Mouse (Mus musculus) stomach, embryonic 14.5 days (tissue): ENCODE data around the gene Ltbp4. TPM values are rescaled to one million over a fixed set of nuclear protein-coding genes. Genes with fewer than 3 reads are reported as not detected.

ENCODE experiments used
- ATAC-seq: fragments of 200-750 bp; cut with Nextera tagmentation; 2 replicates; pipeline ENCODE4 v1.8.0; 2017; ENCODE audit warnings: low read depth, moderate TSS enrichment; ENCODE audit not compliant: insufficient number of reproducible peaks, insufficient read depth, low FRiP score
- H3K27ac ChIP-seq: fragments of 300-500 bp; sonication (generic); 2 replicates; pipeline ENCODE4 v1.5.1; 2014; ENCODE audit warnings: mild to moderate bottlenecking, low read length, moderate library complexity, mixed read lengths
- H3K27me3 ChIP-seq: fragments of 300-500 bp; sonication (generic); 2 replicates; pipeline ENCODE4 v1.6.1; 2014; ENCODE audit warnings: low read length, control low read depth, mixed read lengths; ENCODE audit not compliant: control insufficient read depth, insufficient read depth
- H3K36me3 ChIP-seq: fragments of 300-500 bp; sonication (generic); 2 replicates; pipeline ENCODE4 v1.6.1; 2014; ENCODE audit warnings: mild to moderate bottlenecking, control low read depth, low read length, moderate library complexity, mixed read lengths; ENCODE audit not compliant: control insufficient read depth, insufficient read depth
- H3K4me1 ChIP-seq: fragments of 300-500 bp; sonication (generic); 2 replicates; pipeline ENCODE4 v1.6.1; 2014; ENCODE audit warnings: low read length, control low read depth, mixed read lengths; ENCODE audit not compliant: control insufficient read depth, insufficient read depth
- H3K4me2 ChIP-seq: fragments of 300-500 bp; sonication (generic); replicated peaks from 2 replicates; pipeline ENCODE4 v1.6.1; 2014; ENCODE audit warnings: low read depth, low read length, control low read depth
- H3K4me3 ChIP-seq: fragments of 300-500 bp; sonication (generic); 2 replicates; pipeline ENCODE4 v1.5.1; 2014; ENCODE audit warnings: low read depth, low read length, control low read depth
- H3K9ac ChIP-seq: fragments of 300-500 bp; sonication (generic); replicated peaks from 2 replicates; pipeline ENCODE4 v1.6.1; 2014; ENCODE audit warnings: low read depth, mild to moderate bottlenecking, control low read depth, low read length, moderate library complexity, mixed read lengths
- H3K9me3 ChIP-seq: fragments of 300-500 bp; sonication (generic); 2 replicates; pipeline ENCODE4 v1.6.1; 2016; ENCODE audit warnings: low read depth, low read length, control low read depth; ENCODE audit not compliant: control insufficient read depth
- WGBS: fragments of 180-500 bp; shearing (Covaris S2); extraction: QIAGEN DNeasy Blood & Tissue Kit; methylation state at CpG from one replicate; pipeline ENCODE4 v1.1.7; 2014; 5-methylcytosine and 5-hydroxymethylcytosine counted together
- polyA plus RNA-seq: library from polyadenylated mRNA; unstranded; fragments of >200 nt; fragmentation: Nextera tagmentation; extraction: Ambion mirVana; gene quantifications from 2 replicates; pipeline ENCODE4 v1.2.1, GENCODE M21; 2014

The Ltbp4 gene
- polyA plus RNA-seq, 1 experiment from 2014 or later, result 178 TPM

GRCm38 (mm10) chr7:27261888-27262287, 75.6 kb downstream of the Ltbp4 start:
- 75% methylated on average over 6 of the region's 6 CpGs for whole genome bisulfite sequencing
- no peak for ATAC-seq
- Histone ChIP-seq H3K4me2 (no peak overlapping the region), H3K4me3 (no peak overlapping the region), H3K9me3 (no peaks in the 10 kb centered on the region), H3K9ac (no peak overlapping the region), H3K4me1 (peaks cover 28% of the 10 kb centered on the region), H3K36me3 (peaks cover 26% of the 10 kb centered on the region; the same call in 1 of the 2 replicates), H3K27ac (no peak overlapping the region), H3K27me3 (no peaks in the 10 kb centered on the region)

GRCm38 (mm10) chr7:27260856-27261255, 76.6 kb downstream of the Ltbp4 start:
- ATAC-seq, result no peak
- Histone ChIP-seq H3K27me3 (no peaks in the 10 kb centered on the region), H3K36me3 (peaks cover 19% of the 10 kb centered on the region; the same call in 1 of the 2 replicates), H3K4me1 (peaks cover 28% of the 10 kb centered on the region), H3K9me3 (no peaks in the 10 kb centered on the region), H3K4me2 (no peak overlapping the region), H3K4me3 (0 out of 2 replicates have a peak overlapping the region, but pooled peaks have one; percentile 55), H3K27ac (no peak overlapping the region), H3K9ac (no peak overlapping the region)
- 77% methylated on average over 7 of the region's 7 CpGs for WGBS

GRCm38 (mm10) chr7:27259771-27260170, 77.7 kb downstream of the Ltbp4 start:
- 20% methylated on average over 5 of the region's 5 CpGs for WGBS
- peak overlapping the region; percentile 55 for H3K4me3 ChIP-seq
- H3K4me2 ChIP-seq, result peak overlapping the region; percentile 51
- peaks cover 19% of the 10 kb centered on the region; the same call in 1 of the 2 replicates for H3K36me3 ChIP-seq
- H3K4me1 ChIP-seq, result peaks cover 28% of the 10 kb centered on the region
- H3K9ac ChIP-seq, result peak overlapping the region; percentile 75
- H3K27me3 ChIP-seq, result no peaks in the 10 kb centered on the region
- ATAC-seq, result no peak
- H3K9me3 ChIP-seq, result no peaks in the 10 kb centered on the region
- H3K27ac ChIP-seq, result peak overlapping the region; percentile 55; the same call in 1 of the 2 replicates

- WGBS, result 3% methylated on average over 9 of the region's 9 CpGs
- peak overlapping the region; percentile 75 for H3K9ac ChIP-seq
- peak overlapping the region; percentile 51 for H3K4me2 ChIP-seq
Measured at GRCm38 (mm10) chr7:27259271-27259721, 78.2 kb downstream of the Ltbp4 start.

GRCm38 (mm10) chr7:27258205-27258899, 79.1 kb downstream of the Ltbp4 start, which contains the start of gene Numbl:
Gene Numbl, plus strand, starts transcription at chr7:27258433.
- Histone ChIP-seq H3K9ac (peak within 1 kb of the TSS; percentile 75), H3K4me3 (peak within 1 kb of the TSS; percentile 55), H3K27me3 (no peaks in the 10 kb centered on the region), H3K36me3 (peaks cover 16% of the 10 kb centered on the region; the same call in 1 of the 2 replicates), H3K4me1 (peaks cover 28% of the 10 kb centered on the region), H3K4me2 (peak within 1 kb of the TSS; percentile 51), H3K27ac (peak within 1 kb of the TSS; percentile 56), H3K9me3 (no peaks in the 10 kb centered on the region)
- under 1% methylated on average over 45 of the region's 47 CpGs for WGBS
- ATAC-seq, result peak; percentile 84

More at GRCm38 (mm10) chr7:27259271-27259721, 78.2 kb downstream of the Ltbp4 start:
- Histone ChIP-seq H3K4me1 (peaks cover 28% of the 10 kb centered on the region), H3K36me3 (peaks cover 19% of the 10 kb centered on the region; the same call in 1 of the 2 replicates), H3K27me3 (no peaks in the 10 kb centered on the region), H3K4me3 (peak overlapping the region; percentile 55), H3K9me3 (no peaks in the 10 kb centered on the region), H3K27ac (peak overlapping the region; percentile 55)
- no peak; the same call in 1 of the 2 replicates for ATAC-seq

GRCm38 (mm10) chr7:27257852-27258204, 79.7 kb downstream of the Ltbp4 start:
- H3K36me3 ChIP-seq, result peaks cover 12% of the 10 kb centered on the region; the same call in 1 of the 2 replicates
- no peaks in the 10 kb centered on the region for H3K9me3 ChIP-seq
- peak overlapping the region; percentile 55 for H3K4me3 ChIP-seq
- peak overlapping the region; percentile 56; the same call in 1 of the 2 replicates for H3K27ac ChIP-seq
- H3K4me1 ChIP-seq, result peaks cover 28% of the 10 kb centered on the region
- H3K9ac ChIP-seq, result no peak overlapping the region
- no peak; the same call in 1 of the 2 replicates for ATAC-seq
- H3K27me3 ChIP-seq, result no peaks in the 10 kb centered on the region
- WGBS, result 7% methylated on average over 6 of the region's 6 CpGs
- peak overlapping the region; percentile 51 for H3K4me2 ChIP-seq

- WGBS, result 21% methylated on average over 27 of the region's 27 CpGs
- no peaks in the 10 kb centered on the region for H3K9me3 ChIP-seq
- no peak overlapping the region for H3K9ac ChIP-seq
- peak overlapping the region; percentile 56 for H3K27ac ChIP-seq
- peaks cover 28% of the 10 kb centered on the region for H3K4me1 ChIP-seq
- no peak for ATAC-seq
- peak overlapping the region; percentile 51 for H3K4me2 ChIP-seq
- peak overlapping the region; percentile 3; the same call in 1 of the 2 replicates for H3K4me3 ChIP-seq
- H3K27me3 ChIP-seq, result no peaks in the 10 kb centered on the region
- peaks cover 6% of the 10 kb centered on the region; the same call in 1 of the 2 replicates for H3K36me3 ChIP-seq
Measured at GRCm38 (mm10) chr7:27257046-27257851, 80.2 kb downstream of the Ltbp4 start.

GRCm38 (mm10) chr7:27255721-27256120, 81.8 kb downstream of the Ltbp4 start:
- no peaks in the 10 kb centered on the region for H3K27me3 ChIP-seq
- peaks cover 26% of the 10 kb centered on the region for H3K4me1 ChIP-seq
- WGBS, result 66% methylated on average over 3 of the region's 3 CpGs
- H3K4me3 ChIP-seq, result no peak overlapping the region
- H3K27ac ChIP-seq, result no peak overlapping the region
- H3K4me2 ChIP-seq, result no peak overlapping the region
- ATAC-seq, result no peak
- no peak overlapping the region for H3K9ac ChIP-seq
- H3K9me3 ChIP-seq, result no peaks in the 10 kb centered on the region
- 0 out of 2 replicates have a peak, but pooled peaks cover 4% of the 10 kb centered on the region for H3K36me3 ChIP-seq
